Mouse (Mus musculus) adrenal gland, adult 8-10 months (tissue): ENCODE measurements around the gene Fndc5. TPM values are rescaled to one million over a fixed set of nuclear protein-coding genes. Genes with fewer than 3 reads are reported as not detected.

Source experiments
- DNase-seq: peaks from one replicate; pipeline ENCODE4 v3.0.0; 2022
- total RNA-seq, 4 experiments: library from RNA; stranded (reverse); gene quantifications; 2 replicates each; pipeline ENCODE4 v1.2.4; 2022

Gene Fndc5
- total RNA-seq, 4 experiments from 2014 or later, result 3.7 to 6.3 (median 4.7) TPM

GRCm38 (mm10) chr4:129124652-129125146 lies 12.1 kb upstream of the Fndc5 start:
- DNase-seq, result no peak

GRCm38 (mm10) chr4:129125736-129126451 lies 10.9 kb upstream of the Fndc5 start:
- no peak for DNase-seq

- no peak for DNase-seq
Observed at GRCm38 (mm10) chr4:129128582-129129338, 8.0 kb upstream of the Fndc5 start.

GRCm38 (mm10) chr4:129129387-129129786 lies 7.4 kb upstream of the Fndc5 start:
- DNase-seq, result no peak

- no peak for DNase-seq
Observed at GRCm38 (mm10) chr4:129130149-129130548, 6.7 kb upstream of the Fndc5 start.

- no peak for DNase-seq
Observed at GRCm38 (mm10) chr4:129130755-129131303, 6.0 kb upstream of the Fndc5 start.

- no peak for DNase-seq
Observed at GRCm38 (mm10) chr4:129134799-129135585, 1.8 kb upstream of the Fndc5 start.

- DNase-seq, result no peak
Observed at GRCm38 (mm10) chr4:129135637-129136036, 1.2 kb upstream of the Fndc5 start.

- DNase-seq, result no peak
Observed at GRCm38 (mm10) chr4:129136189-129136578, 615 bp upstream of the Fndc5 start.

GRCm38 (mm10) chr4:129137392-129138321 lies 858 bp downstream of the Fndc5 start:
- no peak for DNase-seq

GRCm38 (mm10) chr4:129139642-129140041 lies 2.8 kb downstream of the Fndc5 start:
- no peak for DNase-seq

- DNase-seq, result no peak
Observed at GRCm38 (mm10) chr4:129140808-129141207, 4.0 kb downstream of the Fndc5 start.

- DNase-seq, result no peak
Observed at GRCm38 (mm10) chr4:129141560-129142438, 5.0 kb downstream of the Fndc5 start.

GRCm38 (mm10) chr4:129142439-129143045 lies 5.7 kb downstream of the Fndc5 start:
- DNase-seq, result no peak

GRCm38 (mm10) chr4:129143509-129143908 lies 6.7 kb downstream of the Fndc5 start:
- DNase-seq, result no peak

GRCm38 (mm10) chr4:129144401-129145367 lies 7.9 kb downstream of the Fndc5 start:
- DNase-seq, result no peak

GRCm38 (mm10) chr4:129145411-129145810 lies 8.6 kb downstream of the Fndc5 start:
- DNase-seq, result no peak

- DNase-seq, result no peak
Observed at GRCm38 (mm10) chr4:129145943-129146342, 9.1 kb downstream of the Fndc5 start.

GRCm38 (mm10) chr4:129146392-129146791 lies 9.6 kb downstream of the Fndc5 start:
- no peak for DNase-seq
